Mouse (Mus musculus) embryonic fibroblast, embryonic 13.5 days (primary cell): ENCODE results near the gene Tcl1b5. TPM values are rescaled to one million over a fixed set of nuclear protein-coding genes. Genes with fewer than 3 reads are reported as not detected.
"Not testable (repeated sequence)": the region's sequence is repeated elsewhere in the genome, so short reads cannot be mapped to it uniquely, and the experiment has no call there.

Experiments used
- H3K27ac ChIP-seq: 2 replicates; pipeline ENCODE4 v1.5.1; 2012; ENCODE audit warnings: low read length, control low read depth, inconsistent platforms; ENCODE audit not compliant: insufficient read depth
- H3K4me1 ChIP-seq: 2 replicates; pipeline ENCODE4 v1.6.1; 2011; ENCODE audit warnings: low read length; ENCODE audit not compliant: control insufficient read depth, insufficient read depth
- H3K4me3 ChIP-seq: 2 replicates; pipeline ENCODE4 v1.5.1; 2011; ENCODE audit warnings: mild to moderate bottlenecking, control low read depth, low read length; ENCODE audit not compliant: insufficient read depth
- CTCF ChIP-seq: IDR thresholded peaks from 2 replicates; pipeline ENCODE4 v1.5.1; 2011; ENCODE audit warnings: mild to moderate bottlenecking, control low read depth, low read length, moderate library complexity, borderline replicate concordance; ENCODE audit not compliant: insufficient read depth
- POLR2A ChIP-seq: IDR thresholded peaks from 2 replicates; pipeline ENCODE4 v1.6.1; 2011; ENCODE audit warnings: low read depth, mild to moderate bottlenecking, control low read depth, low read length, moderate library complexity
- polyA plus RNA-seq: library from polyadenylated mRNA; stranded (reverse); fragments of >200 nt; gene quantifications from 2 replicates; pipeline ENCODE4 v1.2.4, GENCODE M21; 2011; ENCODE audit warnings: low read depth; ENCODE audit not compliant: missing spikeins, insufficient read length

Tcl1b5 gene
- polyA plus RNA-seq, 1 experiment: not detected

- TF ChIP-seq POLR2A: no peak
- TF ChIP-seq CTCF: no peak
- H3K4me3 ChIP-seq: no peak within 1 kb of the TSS
- H3K4me1 ChIP-seq: no peaks in the 10 kb centered on the region
- H3K27ac ChIP-seq: no peak within 1 kb of the TSS
Measured at GRCm38 (mm10) chr12:105159390-105159789, 16.8 kb upstream of the Tcl1b5 start, which contains the start of gene Tcl1b1. Tcl1b1 (plus strand) TSS chr12:105159690.

- H3K4me3 ChIP-seq: no peak overlapping the region
- H3K4me1 ChIP-seq: no peaks in the 10 kb centered on the region
- H3K27ac ChIP-seq: no peak overlapping the region
- TF ChIP-seq POLR2A (no peak), CTCF (no peak)
Measured at GRCm38 (mm10) chr12:105166734-105167133, 9.4 kb upstream of the Tcl1b5 start.

- TF ChIP-seq POLR2A (no peak), CTCF (no peak)
- no peak overlapping the region for H3K4me3 ChIP-seq
- H3K4me1 ChIP-seq: no peaks in the 10 kb centered on the region
- no peak overlapping the region for H3K27ac ChIP-seq
Measured at GRCm38 (mm10) chr12:105173366-105173765, 2.8 kb upstream of the Tcl1b5 start.

- H3K27ac ChIP-seq, H3K4me1 ChIP-seq, H3K4me3 ChIP-seq: not testable (repeated sequence)
Measured at GRCm38 (mm10) chr12:105174318-105174717, 1.8 kb upstream of the Tcl1b5 start.

GRCm38 (mm10) chr12:105181040-105181644 is 5.0 kb downstream of the Tcl1b5 start:
- not testable (repeated sequence) for H3K4me3 ChIP-seq, H3K4me1 ChIP-seq, H3K27ac ChIP-seq

- H3K4me1 ChIP-seq, H3K27ac ChIP-seq, H3K4me3 ChIP-seq: not testable (repeated sequence)
Measured at GRCm38 (mm10) chr12:105188980-105189379, 12.8 kb downstream of the Tcl1b5 start.

GRCm38 (mm10) chr12:105190743-105191142 is 14.6 kb downstream of the Tcl1b5 start, which contains the start of gene Tcl1b3:
Tcl1b3 (plus strand) TSS chr12:105191043.
- H3K27ac ChIP-seq, H3K4me3 ChIP-seq, H3K4me1 ChIP-seq: not testable (repeated sequence)

- H3K27ac ChIP-seq, H3K4me1 ChIP-seq, H3K4me3 ChIP-seq: not testable (repeated sequence)
Measured at GRCm38 (mm10) chr12:105199684-105200497, 23.7 kb downstream of the Tcl1b5 start.

GRCm38 (mm10) chr12:105201657-105202056 is 25.5 kb downstream of the Tcl1b5 start, which contains the start of gene Tcl1b4:
Tcl1b4 (plus strand) TSS chr12:105201957.
- H3K4me1 ChIP-seq, H3K4me3 ChIP-seq, H3K27ac ChIP-seq: not testable (repeated sequence)

- Histone ChIP-seq H3K27ac (no peak overlapping the region), H3K4me1 (no peaks in the 10 kb centered on the region), H3K4me3 (no peak overlapping the region)
- TF ChIP-seq CTCF: no peak
- TF ChIP-seq POLR2A: no peak
Measured at GRCm38 (mm10) chr12:105207071-105207470, 30.9 kb downstream of the Tcl1b5 start.

- TF ChIP-seq POLR2A: no peak
- TF ChIP-seq CTCF: no peak
- Histone ChIP-seq H3K27ac (no peak overlapping the region), H3K4me3 (no peak overlapping the region), H3K4me1 (no peaks in the 10 kb centered on the region)
Measured at GRCm38 (mm10) chr12:105208441-105208840, 32.3 kb downstream of the Tcl1b5 start.
